Mouse (Mus musculus) liver, embryonic 13.5 days (tissue): ENCODE measurements at regions not wholly inside any gene's neighbourhood (a gene's known extent, or its start where the extent isn't known, plus 50 kb on each side); places are given as distances from the start of the nearest gene placed in this dataset.
A peak's percentile ranks its signal among the peaks of the same experiment; 100 is the strongest.

Source experiments
- ATAC-seq: fragments of 200-750 bp; cut with Nextera tagmentation; 2 replicates; pipeline ENCODE4 v1.8.0; 2017; ENCODE audit warnings: low read depth, mild to moderate bottlenecking, moderate number of reproducible peaks, moderate library complexity
- DNase-seq: peaks from one replicate; pipeline ENCODE4 v3.0.0; 2022
- H3K27ac ChIP-seq: fragments of 300-500 bp; sonication (generic); 2 replicates; pipeline ENCODE4 v1.5.1; 2015; ENCODE audit warnings: moderate library complexity, mild to moderate bottlenecking, inconsistent platforms
- H3K27me3 ChIP-seq: fragments of 300-500 bp; sonication (generic); 2 replicates; pipeline ENCODE4 v1.6.1; 2015; ENCODE audit warnings: mild to moderate bottlenecking, inconsistent platforms
- H3K36me3 ChIP-seq: fragments of 300-500 bp; sonication (generic); 2 replicates; pipeline ENCODE4 v1.6.1; 2015; ENCODE audit warnings: mild to moderate bottlenecking, inconsistent platforms
- H3K4me1 ChIP-seq: fragments of 300-500 bp; sonication (generic); replicated peaks from 2 replicates; pipeline ENCODE4 v1.6.1; 2015; ENCODE audit warnings: inconsistent platforms
- H3K4me2 ChIP-seq: fragments of 300-500 bp; sonication (generic); 2 replicates; pipeline ENCODE4 v1.6.1; 2015; ENCODE audit warnings: inconsistent platforms, mild to moderate bottlenecking, moderate library complexity
- H3K4me3 ChIP-seq: fragments of 300-500 bp; sonication (generic); replicated peaks from 2 replicates; pipeline ENCODE4 v1.5.1; 2015; ENCODE audit warnings: mild to moderate bottlenecking, inconsistent platforms
- H3K9ac ChIP-seq: fragments of 300-500 bp; sonication (generic); 2 replicates; pipeline ENCODE4 v1.6.1; 2015; ENCODE audit warnings: mild to moderate bottlenecking, inconsistent platforms
- H3K9me3 ChIP-seq: fragments of 300-500 bp; sonication (generic); replicated peaks from 2 replicates; pipeline ENCODE4 v1.6.1; 2016; ENCODE audit warnings: inconsistent platforms
- WGBS: fragments of 180-500 bp; shearing (Covaris S2); methylation state at CpG from one replicate; pipeline ENCODE4 v1.1.7; 2015; ENCODE audit not compliant: insufficient replicate concordance; 5-methylcytosine and 5-hydroxymethylcytosine counted together

DNA sequence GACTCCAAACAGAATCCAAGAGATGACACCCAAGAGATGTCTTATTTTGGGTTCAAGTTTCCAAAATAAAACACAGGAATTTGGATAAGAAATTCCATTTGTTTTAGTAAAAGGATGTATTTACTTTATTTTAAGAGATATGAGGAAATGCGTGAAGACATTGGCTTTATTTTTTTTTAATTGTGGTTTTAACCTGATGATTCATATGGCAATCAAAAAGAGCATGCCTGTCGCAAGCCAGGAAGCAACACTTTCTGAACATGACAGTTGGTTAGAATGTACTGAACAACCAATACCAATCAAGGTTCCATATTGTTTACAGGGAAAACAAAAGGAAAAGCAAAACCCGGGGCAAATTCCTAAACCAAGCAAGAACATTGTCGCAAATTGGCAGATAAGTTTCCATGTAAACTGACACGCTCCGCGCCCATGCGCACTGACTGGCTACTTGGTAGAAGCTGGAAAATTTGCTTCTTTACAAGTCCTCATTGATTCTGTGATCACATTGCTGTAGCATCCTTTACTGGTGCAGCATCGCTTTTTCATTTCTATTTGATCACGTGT is 181.4 kb upstream of the BC052040 start:
- no peaks in the 10 kb centered on the region for H3K36me3 ChIP-seq
- no peak overlapping the region for H3K9ac ChIP-seq
- H3K4me2 ChIP-seq, result no peak overlapping the region
- no peak overlapping the region for H3K4me3 ChIP-seq
- no peaks in the 10 kb centered on the region for H3K9me3 ChIP-seq
- H3K27ac ChIP-seq, result no peak overlapping the region
- no peak for ATAC-seq
- DNase-seq, result no peak
- no peaks in the 10 kb centered on the region for H3K4me1 ChIP-seq
- WGBS, result 81% methylated on average over 10 of the region's 10 CpGs
- H3K27me3 ChIP-seq, result no peaks in the 10 kb centered on the region

DNA sequence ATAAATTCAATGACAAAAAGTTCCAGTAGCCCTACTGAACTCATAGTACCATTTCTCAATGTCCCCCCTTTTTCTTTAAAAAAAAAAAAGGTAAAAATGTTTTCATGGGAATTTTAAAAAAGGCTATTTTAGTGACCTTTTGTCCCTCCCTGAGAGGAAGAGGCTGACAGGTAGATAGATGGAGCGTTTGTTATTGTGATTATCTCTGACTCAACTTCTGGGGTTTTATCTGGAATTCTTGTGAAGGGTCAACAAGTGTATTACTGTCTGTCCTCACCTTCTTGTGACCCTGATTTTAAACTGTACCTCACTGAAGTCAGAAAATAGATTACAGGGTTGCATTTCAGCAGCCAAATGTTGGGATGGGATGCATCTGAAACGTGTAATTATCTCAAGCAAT is 179.3 kb upstream of the BC052040 start:
- Histone ChIP-seq H3K4me3 (no peak overlapping the region), H3K9me3 (no peaks in the 10 kb centered on the region), H3K4me1 (no peaks in the 10 kb centered on the region), H3K9ac (no peak overlapping the region), H3K4me2 (no peak overlapping the region), H3K27me3 (no peaks in the 10 kb centered on the region), H3K27ac (no peak overlapping the region), H3K36me3 (no peaks in the 10 kb centered on the region)
- ATAC-seq (no peak), DNase-seq (no peak)
- 29% methylated on average over 2 of the region's 2 CpGs for WGBS

GRCm38 (mm10) chr2:115432476-115432875 is 149.0 kb upstream of the BC052040 start:
- Histone ChIP-seq H3K4me3 (no peak overlapping the region), H3K4me2 (no peak overlapping the region), H3K4me1 (no peaks in the 10 kb centered on the region), H3K36me3 (no peaks in the 10 kb centered on the region), H3K27me3 (no peaks in the 10 kb centered on the region), H3K9me3 (no peaks in the 10 kb centered on the region), H3K9ac (no peak overlapping the region), H3K27ac (no peak overlapping the region)
- ATAC-seq (no peak), DNase-seq (no peak)
- WGBS, result 29% methylated on average over 2 of the region's 2 CpGs

DNA sequence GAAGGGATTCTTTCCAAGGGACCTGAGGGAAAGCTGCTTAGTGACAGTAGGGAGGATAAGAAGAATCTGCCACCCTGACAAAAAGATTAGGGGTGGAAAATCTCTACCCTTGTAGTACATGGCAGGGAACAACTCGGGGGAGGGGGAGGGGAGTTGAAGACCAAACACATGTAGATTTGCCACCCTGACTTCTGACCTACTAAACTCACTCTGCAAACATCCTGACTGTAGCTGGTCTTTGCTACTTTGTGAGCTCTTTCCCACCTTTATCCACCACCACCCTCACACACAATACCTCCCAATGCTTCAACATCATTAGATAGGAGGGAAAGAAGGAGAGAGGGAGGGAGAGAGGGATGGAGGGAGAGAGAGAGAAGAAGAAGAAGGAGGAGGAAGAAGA is 140.4 kb upstream of the BC052040 start:
- Histone ChIP-seq H3K9me3 (no peaks in the 10 kb centered on the region), H3K4me3 (no peak overlapping the region), H3K27me3 (no peaks in the 10 kb centered on the region), H3K27ac (no peak overlapping the region), H3K9ac (no peak overlapping the region), H3K4me2 (no peak overlapping the region), H3K36me3 (no peaks in the 10 kb centered on the region), H3K4me1 (no peaks in the 10 kb centered on the region)
- DNase-seq (no peak), ATAC-seq (no peak)
- WGBS, result 7% methylated on average over 1 of the region's 1 CpGs

DNA sequence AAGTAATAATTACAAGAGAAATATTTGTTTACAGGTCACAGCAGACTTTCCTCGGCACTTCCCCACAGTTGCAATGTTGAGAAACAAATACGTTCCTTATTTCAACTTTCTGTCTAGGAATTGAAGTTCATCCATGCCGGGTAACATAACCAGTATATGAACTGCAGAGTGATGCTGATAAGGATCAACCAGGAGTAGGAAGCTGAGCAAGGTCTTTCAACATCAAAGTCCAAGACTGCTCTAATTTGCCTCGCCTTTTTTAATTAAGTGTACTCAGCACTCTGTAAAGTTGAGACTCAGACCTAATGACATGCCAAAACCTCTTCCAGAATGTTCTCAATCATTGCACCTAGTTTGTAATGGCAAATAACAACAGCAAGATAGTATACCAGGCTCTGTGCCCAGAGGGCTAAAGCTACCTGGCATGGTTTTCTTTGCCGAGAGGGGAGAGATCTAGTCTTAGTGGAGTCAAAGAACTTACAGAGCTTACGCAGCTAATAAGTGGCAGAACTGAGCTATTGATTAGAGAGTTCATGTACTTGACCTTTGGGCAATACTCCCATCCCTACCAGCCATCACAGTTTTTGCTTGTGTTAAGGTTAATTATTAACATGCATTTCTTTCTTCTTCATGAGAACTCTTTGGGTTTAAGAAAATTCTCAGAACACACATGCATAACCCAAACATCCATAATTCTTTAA is 131.6 kb upstream of the BC052040 start:
- no peak overlapping the region for H3K4me2 ChIP-seq
- H3K4me3 ChIP-seq, result no peak overlapping the region
- WGBS, result 65% methylated on average over 6 of the region's 6 CpGs
- peak; percentile 57; the same call in 1 of the 2 replicates for ATAC-seq
- no peak for DNase-seq
- no peaks in the 10 kb centered on the region for H3K4me1 ChIP-seq
- no peaks in the 10 kb centered on the region for H3K9me3 ChIP-seq
- H3K27ac ChIP-seq, result no peak overlapping the region
- no peaks in the 10 kb centered on the region for H3K27me3 ChIP-seq
- H3K9ac ChIP-seq, result no peak overlapping the region
- no peaks in the 10 kb centered on the region for H3K36me3 ChIP-seq

- no peak overlapping the region for H3K27ac ChIP-seq
- H3K27me3 ChIP-seq, result no peaks in the 10 kb centered on the region
- H3K36me3 ChIP-seq, result no peaks in the 10 kb centered on the region
- WGBS, result 66% methylated on average over 6 of the region's 6 CpGs
- no peak overlapping the region for H3K9ac ChIP-seq
- H3K4me3 ChIP-seq, result no peak overlapping the region
- no peak for DNase-seq
- no peaks in the 10 kb centered on the region for H3K9me3 ChIP-seq
- no peak overlapping the region for H3K4me2 ChIP-seq
- no peak for ATAC-seq
- no peaks in the 10 kb centered on the region for H3K4me1 ChIP-seq
These were observed 125.9 kb upstream of the BC052040 start for GRCm38 (mm10) chr2:115455593-115455992.

DNA sequence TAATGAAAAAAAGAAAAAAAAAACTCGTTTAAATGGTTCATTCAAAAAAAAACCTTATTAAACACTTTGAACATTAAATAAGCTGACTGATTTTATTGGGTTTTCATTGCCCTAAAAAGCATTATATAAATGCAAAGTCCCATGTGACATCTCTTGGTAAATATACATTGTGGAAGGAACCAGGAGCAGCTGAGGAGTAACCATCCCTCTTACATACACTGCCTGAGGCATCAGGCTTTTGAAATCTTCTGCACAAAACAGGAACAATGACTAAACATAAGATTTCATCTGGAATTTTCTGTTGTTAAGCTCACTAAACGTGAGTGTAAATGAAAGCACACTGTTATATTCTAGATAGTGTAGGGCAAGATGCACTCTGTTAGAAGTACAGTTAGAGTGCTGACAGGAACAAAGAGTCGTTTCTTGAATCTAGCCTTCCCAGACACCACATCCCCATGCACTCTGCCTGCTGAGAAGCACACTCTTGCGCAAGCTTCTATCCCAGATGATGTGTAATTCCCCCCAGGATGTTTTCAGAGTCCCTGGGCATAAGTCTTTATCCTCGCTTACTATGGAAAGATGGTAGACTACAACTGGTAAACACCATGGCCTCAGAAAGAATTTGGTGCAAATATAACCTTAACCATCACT is 125.0 kb upstream of the BC052040 start:
- H3K4me1 ChIP-seq, result no peaks in the 10 kb centered on the region
- no peaks in the 10 kb centered on the region for H3K36me3 ChIP-seq
- no peaks in the 10 kb centered on the region for H3K27me3 ChIP-seq
- no peak overlapping the region for H3K4me3 ChIP-seq
- DNase-seq (no peak), ATAC-seq (no peak)
- H3K9me3 ChIP-seq, result no peaks in the 10 kb centered on the region
- no peak overlapping the region for H3K4me2 ChIP-seq
- H3K27ac ChIP-seq, result no peak overlapping the region
- WGBS, result 45% methylated on average over 5 of the region's 5 CpGs
- no peak overlapping the region for H3K9ac ChIP-seq

GRCm38 (mm10) chr2:115460028-115460881 is 121.3 kb upstream of the BC052040 start:
- H3K27me3 ChIP-seq, result no peaks in the 10 kb centered on the region
- no peak overlapping the region for H3K4me3 ChIP-seq
- DNase-seq (no peak), ATAC-seq (no peak)
- H3K9ac ChIP-seq, result no peak overlapping the region
- no peaks in the 10 kb centered on the region for H3K9me3 ChIP-seq
- no peak overlapping the region for H3K4me2 ChIP-seq
- H3K36me3 ChIP-seq, result no peaks in the 10 kb centered on the region
- no peak overlapping the region for H3K27ac ChIP-seq
- WGBS, result 58% methylated on average over 5 of the region's 5 CpGs
- no peaks in the 10 kb centered on the region for H3K4me1 ChIP-seq

DNA sequence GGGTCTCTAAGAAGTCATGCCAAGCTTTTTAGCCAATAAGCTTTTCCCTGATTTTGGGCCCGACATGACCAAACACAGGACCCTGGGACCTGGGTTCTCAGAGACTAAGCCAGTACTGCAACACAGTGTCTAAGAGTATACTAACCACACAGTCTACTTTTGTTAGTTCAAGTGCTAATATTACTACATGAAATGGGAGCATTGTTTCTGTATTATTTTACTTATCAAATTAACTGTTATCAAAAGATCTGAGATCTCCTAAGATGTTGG is 120.7 kb upstream of the BC052040 start:
- H3K4me2 ChIP-seq, result no peak overlapping the region

DNA sequence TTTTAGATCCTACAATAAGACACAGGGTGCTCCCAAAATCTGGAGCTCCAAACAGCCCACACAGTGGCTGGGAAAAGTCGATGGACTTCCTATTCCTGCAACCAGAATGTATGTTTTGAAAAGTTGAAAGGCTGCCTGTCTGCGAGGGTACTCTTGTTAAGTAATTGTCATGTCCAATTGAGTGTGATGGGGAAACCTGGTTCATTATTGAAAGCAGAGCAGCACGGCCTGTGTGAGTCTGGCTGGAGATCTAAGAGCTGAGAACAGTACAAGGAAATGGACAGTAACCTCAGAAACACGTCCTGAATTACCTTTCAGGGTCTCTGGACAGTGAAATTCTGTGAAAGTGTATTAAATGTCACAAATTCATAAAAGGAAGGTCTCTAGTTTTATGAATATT is 115.3 kb upstream of the BC052040 start:
- no peaks in the 10 kb centered on the region for H3K4me1 ChIP-seq
- H3K4me2 ChIP-seq, result no peak overlapping the region
- H3K27me3 ChIP-seq, result no peaks in the 10 kb centered on the region
- ATAC-seq (no peak), DNase-seq (no peak)
- H3K4me3 ChIP-seq, result no peak overlapping the region
- H3K9me3 ChIP-seq, result no peaks in the 10 kb centered on the region
- 48% methylated on average over 4 of the region's 4 CpGs for WGBS
- no peak overlapping the region for H3K27ac ChIP-seq
- H3K36me3 ChIP-seq, result no peaks in the 10 kb centered on the region
- H3K9ac ChIP-seq, result no peak overlapping the region

More for the DNA sequence above, 120.7 kb upstream of the BC052040 start:
- H3K36me3 ChIP-seq, result no peaks in the 10 kb centered on the region
- H3K9ac ChIP-seq, result no peak overlapping the region
- DNase-seq (no peak), ATAC-seq (no peak)
- H3K27me3 ChIP-seq, result no peaks in the 10 kb centered on the region
- no peaks in the 10 kb centered on the region for H3K4me1 ChIP-seq
- H3K27ac ChIP-seq, result no peak overlapping the region
- WGBS, result 66% methylated on average over 1 of the region's 1 CpGs
- H3K9me3 ChIP-seq, result no peaks in the 10 kb centered on the region
- no peak overlapping the region for H3K4me3 ChIP-seq

GRCm38 (mm10) chr2:115467107-115467745 is 114.3 kb upstream of the BC052040 start:
- H3K4me3 ChIP-seq, result no peak overlapping the region
- no peaks in the 10 kb centered on the region for H3K36me3 ChIP-seq
- DNase-seq (no peak), ATAC-seq (no peak)
- no peaks in the 10 kb centered on the region for H3K9me3 ChIP-seq
- H3K9ac ChIP-seq, result no peak overlapping the region
- H3K27me3 ChIP-seq, result no peaks in the 10 kb centered on the region
- WGBS, result 76% methylated on average over 11 of the region's 11 CpGs
- H3K4me1 ChIP-seq, result no peaks in the 10 kb centered on the region
- H3K27ac ChIP-seq, result no peak overlapping the region
- no peak overlapping the region for H3K4me2 ChIP-seq
